Mouse (Mus musculus): ENCODE data around the gene Zfp113.

- no peak for TF ChIP-seq CTCF (IDR thresholded peaks at IDR 0.05; ENCODE audit: extremely low read depth, insufficient read length, insufficient replicate concordance, low read depth, low read length)
- no peak for TF ChIP-seq POLR2A (IDR thresholded peaks at IDR 0.05; ENCODE audit: low read depth, low read length)
Observed at GRCm38 (mm10) chr5:138104976-138105375, 50.6 kb downstream of the Zfp113 start.

Measured in small intestine, adult 2 months (tissue).